Mouse (Mus musculus) testis, adult 2 months (tissue): ENCODE measurements around the gene Klhl5.

ENCODE experiments used
- CTCF ChIP-seq: fragments of 200-500 bp; IDR thresholded peaks from 2 replicates; pipeline ENCODE4 v1.5.1; 2012; ENCODE audit warnings: low read depth, mild to moderate bottlenecking, inconsistent platforms, low read length, moderate library complexity; ENCODE audit not compliant: control insufficient read depth, insufficient read depth, insufficient replicate concordance
- POLR2A ChIP-seq: fragments of 200-500 bp; IDR thresholded peaks from 2 replicates; pipeline ENCODE4 v1.6.1; 2012; ENCODE audit warnings: low read depth, mild to moderate bottlenecking, inconsistent platforms, low read length, moderate library complexity; ENCODE audit not compliant: control insufficient read depth

DNA sequence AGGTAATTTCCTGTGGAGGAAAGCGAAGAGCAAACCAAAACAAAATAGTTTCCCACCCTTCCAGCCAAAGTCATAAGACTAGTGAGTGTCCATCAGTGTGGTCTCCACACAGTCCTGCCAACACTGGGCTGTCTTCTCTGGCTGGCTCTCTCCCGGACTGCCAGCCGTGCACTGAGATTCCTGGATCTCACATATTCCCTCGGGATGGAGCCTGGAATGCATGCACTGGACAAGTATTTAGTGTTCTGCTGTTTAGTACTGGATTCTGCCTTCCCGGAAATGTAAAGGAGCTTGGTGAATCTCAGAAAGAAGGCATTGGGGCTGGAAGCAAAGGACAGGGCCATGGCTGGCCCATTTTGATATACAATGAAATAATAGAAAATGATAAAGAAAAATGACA lies 55.7 kb downstream of the Klhl5 start:
- no peak for TF ChIP-seq CTCF
- TF ChIP-seq POLR2A: no peak
